Mouse (Mus musculus): Measurements from ENCODE around the gene Adgrl2.

- TF ChIP-seq CTCF (IDR thresholded peaks at IDR 0.05; ENCODE audit: low read depth) (no peak), EP300 (IDR thresholded peaks at IDR 0.05; ENCODE audit: low read depth) (no peak)
These were observed 104.2 kb downstream of the Adgrl2 start for GRCm38 (mm10) chr3:148885980-148886668.
